Mouse (Mus musculus): ENCODE results near the gene Klhl21.
A peak's percentile ranks its signal among the peaks of the same experiment; 100 is the strongest.
"Not testable (repeated sequence)": the region's sequence is repeated elsewhere in the genome, so short reads cannot be mapped to it uniquely, and the experiment has no call there.

Gene Klhl21

GRCm38 (mm10) chr4:152024525-152024924 is 15.9 kb downstream of the Klhl21 start:
- no peak for DNase-seq (ENCODE audit: low read depth)

GRCm38 (mm10) chr4:152026751-152027508 is 18.3 kb downstream of the Klhl21 start:
- DNase-seq (ENCODE audit: low read depth) = peak; percentile 28

GRCm38 (mm10) chr4:152027524-152027923 is 18.9 kb downstream of the Klhl21 start, which contains the start of gene Zbtb48:
TSS of gene Zbtb48 (minus strand) at chr4:152027671.
- peak; percentile 96 for DNase-seq (ENCODE audit: low read depth)

- DNase-seq (ENCODE audit: low read depth) = no peak
Observed at GRCm38 (mm10) chr4:152028456-152028855, 19.9 kb downstream of the Klhl21 start.

- peak; percentile 41 for DNase-seq (ENCODE audit: low read depth)
Observed at GRCm38 (mm10) chr4:152029087-152029486, 20.5 kb downstream of the Klhl21 start.

GRCm38 (mm10) chr4:152029997-152030396 is 21.4 kb downstream of the Klhl21 start:
- peak; percentile 44 for DNase-seq (ENCODE audit: low read depth)

GRCm38 (mm10) chr4:152032922-152033321 is 24.3 kb downstream of the Klhl21 start:
- DNase-seq (ENCODE audit: low read depth) = no peak

- DNase-seq (ENCODE audit: low read depth) = not testable (repeated sequence)
Observed at GRCm38 (mm10) chr4:152036464-152036863, 27.9 kb downstream of the Klhl21 start.

- peak; percentile 47 for DNase-seq (ENCODE audit: low read depth)
Observed at GRCm38 (mm10) chr4:152038225-152038984, 29.8 kb downstream of the Klhl21 start, which contains the start of gene Tas1r1. TSS of gene Tas1r1 (minus strand) at chr4:152038568.

- DNase-seq (ENCODE audit: low read depth) = peak; percentile 93
Observed at GRCm38 (mm10) chr4:152038985-152039830, 30.6 kb downstream of the Klhl21 start, which contains the start of gene Nol9. TSS of gene Nol9 (plus strand) at chr4:152039321.

- peak; percentile 3 for DNase-seq (ENCODE audit: low read depth)
Observed at GRCm38 (mm10) chr4:152039831-152040310, 31.3 kb downstream of the Klhl21 start.

GRCm38 (mm10) chr4:152041924-152042641 is 33.5 kb downstream of the Klhl21 start:
- DNase-seq (ENCODE audit: low read depth) = no peak

GRCm38 (mm10) chr4:152043171-152043570 is 34.6 kb downstream of the Klhl21 start:
- DNase-seq (ENCODE audit: low read depth) = no peak

GRCm38 (mm10) chr4:152044609-152045008 is 36.0 kb downstream of the Klhl21 start:
- no peak for DNase-seq (ENCODE audit: low read depth)

- DNase-seq (ENCODE audit: low read depth) = no peak
Observed at GRCm38 (mm10) chr4:152062390-152063110, 53.9 kb downstream of the Klhl21 start.

GRCm38 (mm10) chr4:152067280-152067679 is 58.7 kb downstream of the Klhl21 start:
- DNase-seq (ENCODE audit: low read depth) = no peak
